Mouse (Mus musculus) forebrain, embryonic 16.5 days (tissue): ENCODE data around the gene Spsb4. TPM values are rescaled to one million over a fixed set of nuclear protein-coding genes. Genes with fewer than 3 reads are reported as not detected.

ENCODE experiments used
- ATAC-seq: fragments of 200-750 bp; cut with Nextera tagmentation; 2 replicates; pipeline ENCODE4 v1.8.0; 2017; ENCODE audit warnings: mild to moderate bottlenecking, moderate library complexity
- H3K27ac ChIP-seq: fragments of 300-500 bp; sonication (generic); 2 replicates; pipeline ENCODE4 v1.5.1; 2014; ENCODE audit warnings: low read length, control low read depth
- H3K27me3 ChIP-seq: fragments of 300-500 bp; sonication (generic); replicated peaks from 2 replicates; pipeline ENCODE4 v1.6.1; 2014; ENCODE audit warnings: low read length; ENCODE audit not compliant: control insufficient read depth, insufficient read depth
- H3K36me3 ChIP-seq: fragments of 300-500 bp; sonication (generic); 2 replicates; pipeline ENCODE4 v1.6.1; 2014; ENCODE audit not compliant: control insufficient read depth, insufficient read depth
- H3K4me1 ChIP-seq: fragments of 300-500 bp; sonication (generic); replicated peaks from 2 replicates; pipeline ENCODE4 v1.6.1; 2014; ENCODE audit warnings: low read length; ENCODE audit not compliant: control insufficient read depth, insufficient read depth
- H3K4me2 ChIP-seq: fragments of 300-500 bp; sonication (generic); 2 replicates; pipeline ENCODE4 v1.6.1; 2014; ENCODE audit warnings: mild to moderate bottlenecking, low read length, control low read depth
- H3K4me3 ChIP-seq: fragments of 300-500 bp; sonication (generic); replicated peaks from 2 replicates; pipeline ENCODE4 v1.5.1; 2014; ENCODE audit warnings: mild to moderate bottlenecking, low read length, control low read depth
- H3K9ac ChIP-seq: fragments of 300-500 bp; sonication (generic); replicated peaks from 2 replicates; pipeline ENCODE4 v1.6.1; 2014; ENCODE audit warnings: low read depth, low read length, control low read depth
- H3K9me3 ChIP-seq: fragments of 300-500 bp; sonication (generic); 2 replicates; pipeline ENCODE4 v1.6.1; 2016; ENCODE audit warnings: low read length; ENCODE audit not compliant: control insufficient read depth
- WGBS: fragments of 180-500 bp; shearing (Covaris S2); extraction: QIAGEN DNeasy Blood & Tissue Kit; methylation state at CpG from one replicate; pipeline ENCODE4 v1.1.7; 2014; 5-methylcytosine and 5-hydroxymethylcytosine counted together
- polyA plus RNA-seq: library from polyadenylated mRNA; unstranded; fragments of >200 nt; fragmentation: Nextera tagmentation; extraction: Ambion mirVana; gene quantifications from 2 replicates; pipeline ENCODE4 v1.2.1, GENCODE M21; 2015

Spsb4 gene
- polyA plus RNA-seq, 1 experiment from 2014 or later, result 20.9 TPM

DNA sequence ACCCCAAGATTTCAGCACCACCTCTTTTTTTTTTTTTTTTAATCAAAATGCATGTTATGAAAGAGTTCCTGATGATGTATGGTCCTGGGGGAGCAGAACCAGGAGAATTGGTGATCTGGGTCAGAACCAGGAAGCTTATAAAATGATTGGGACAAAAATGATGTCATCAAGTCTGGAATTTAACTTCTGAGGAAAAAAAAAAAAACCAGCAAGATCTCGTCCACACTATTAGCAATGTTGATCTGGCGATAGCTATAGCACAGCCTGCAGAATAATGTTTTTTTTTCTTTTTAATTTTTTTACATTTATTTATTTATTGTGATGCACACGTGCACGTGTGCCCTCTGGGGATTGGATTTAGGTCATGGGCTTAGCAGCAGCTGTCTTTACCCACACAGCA lies 27.6 kb upstream of the Spsb4 start:
- 92% methylated on average over 4 of the region's 4 CpGs for WGBS
- H3K9me3 ChIP-seq, result no peaks in the 10 kb centered on the region
- H3K4me2 ChIP-seq, result no peak overlapping the region
- no peak overlapping the region for H3K4me3 ChIP-seq
- H3K27ac ChIP-seq, result no peak overlapping the region
- no peak for ATAC-seq
- no peaks in the 10 kb centered on the region for H3K36me3 ChIP-seq
- no peak overlapping the region for H3K9ac ChIP-seq
- no peaks in the 10 kb centered on the region for H3K27me3 ChIP-seq
- peaks cover 4% of the 10 kb centered on the region for H3K4me1 ChIP-seq

DNA sequence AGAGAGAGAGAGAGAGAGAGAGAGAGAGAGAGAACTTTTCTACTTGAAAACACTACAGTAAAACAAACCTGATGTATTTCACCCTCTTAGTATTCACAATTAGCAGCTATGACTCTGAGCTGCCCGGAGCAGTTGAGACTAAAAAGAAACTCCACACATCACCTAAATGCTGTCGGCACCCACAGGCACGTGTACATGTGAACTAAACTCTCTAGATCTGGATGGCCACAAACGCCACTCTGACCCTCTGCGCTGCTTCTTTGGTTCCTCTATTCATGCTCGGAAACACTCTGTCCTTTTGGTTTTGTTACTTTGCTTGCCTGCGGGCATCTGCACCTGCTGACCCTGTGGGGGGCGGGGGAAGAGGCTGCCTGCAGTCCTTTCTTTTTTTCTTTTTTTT lies 23.0 kb upstream of the Spsb4 start:
- Histone ChIP-seq H3K9me3 (no peaks in the 10 kb centered on the region), H3K9ac (no peak overlapping the region), H3K4me1 (no peaks in the 10 kb centered on the region), H3K4me3 (no peak overlapping the region), H3K36me3 (no peaks in the 10 kb centered on the region), H3K27me3 (no peaks in the 10 kb centered on the region), H3K27ac (no peak overlapping the region), H3K4me2 (no peak overlapping the region)
- WGBS, result 64% methylated on average over 8 of the region's 8 CpGs
- no peak for ATAC-seq

DNA sequence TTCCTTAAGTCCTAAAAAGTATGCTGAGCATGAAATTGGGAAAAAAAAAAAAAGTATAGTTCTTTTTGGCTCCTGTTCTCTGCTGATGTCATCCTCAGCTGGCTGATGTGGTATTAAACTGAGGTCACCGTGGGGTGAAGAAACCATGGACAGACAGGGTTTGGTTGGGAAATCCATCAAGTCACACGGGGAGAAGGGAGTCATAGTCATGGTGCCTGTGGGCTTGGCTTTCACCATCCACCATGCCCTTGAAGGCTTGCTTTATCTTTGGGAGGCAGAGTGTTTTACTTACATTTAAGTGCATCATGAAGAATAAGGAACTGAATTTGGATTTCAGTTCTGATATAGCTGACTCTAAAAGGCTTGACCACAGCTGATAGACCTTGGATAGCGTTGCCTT lies 19.4 kb upstream of the Spsb4 start:
- no peaks in the 10 kb centered on the region for H3K9me3 ChIP-seq
- no peak overlapping the region for H3K4me3 ChIP-seq
- H3K27ac ChIP-seq, result no peak overlapping the region
- 90% methylated on average over 3 of the region's 3 CpGs for WGBS
- ATAC-seq, result no peak
- H3K36me3 ChIP-seq, result no peaks in the 10 kb centered on the region
- H3K9ac ChIP-seq, result no peak overlapping the region
- H3K27me3 ChIP-seq, result no peaks in the 10 kb centered on the region
- H3K4me1 ChIP-seq, result no peaks in the 10 kb centered on the region
- no peak overlapping the region for H3K4me2 ChIP-seq

DNA sequence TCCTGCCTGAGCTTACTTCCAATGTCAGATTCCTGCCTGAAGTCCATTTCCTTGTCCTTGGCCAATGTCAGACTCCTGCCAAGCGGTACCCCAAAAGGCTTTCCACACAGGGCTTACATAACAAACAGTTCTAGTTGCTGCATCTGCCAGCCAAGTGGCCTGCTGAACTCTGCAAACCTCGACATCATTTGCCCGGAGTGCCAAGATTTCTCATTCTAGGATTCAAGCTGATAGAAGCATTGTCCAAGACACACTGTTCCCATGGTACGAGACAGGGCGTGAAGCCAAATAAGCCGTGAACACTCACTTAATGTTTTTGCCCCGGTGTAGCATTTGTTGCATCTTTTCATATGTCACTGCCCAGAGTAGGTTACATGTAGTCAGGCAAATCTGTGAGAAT lies 18.0 kb upstream of the Spsb4 start:
- no peak for ATAC-seq
- WGBS, result 58% methylated on average over 7 of the region's 7 CpGs
- Histone ChIP-seq H3K9me3 (no peaks in the 10 kb centered on the region), H3K9ac (no peak overlapping the region), H3K4me3 (no peak overlapping the region), H3K27me3 (no peaks in the 10 kb centered on the region), H3K4me2 (no peak overlapping the region), H3K36me3 (no peaks in the 10 kb centered on the region), H3K4me1 (no peaks in the 10 kb centered on the region), H3K27ac (no peak overlapping the region)

DNA sequence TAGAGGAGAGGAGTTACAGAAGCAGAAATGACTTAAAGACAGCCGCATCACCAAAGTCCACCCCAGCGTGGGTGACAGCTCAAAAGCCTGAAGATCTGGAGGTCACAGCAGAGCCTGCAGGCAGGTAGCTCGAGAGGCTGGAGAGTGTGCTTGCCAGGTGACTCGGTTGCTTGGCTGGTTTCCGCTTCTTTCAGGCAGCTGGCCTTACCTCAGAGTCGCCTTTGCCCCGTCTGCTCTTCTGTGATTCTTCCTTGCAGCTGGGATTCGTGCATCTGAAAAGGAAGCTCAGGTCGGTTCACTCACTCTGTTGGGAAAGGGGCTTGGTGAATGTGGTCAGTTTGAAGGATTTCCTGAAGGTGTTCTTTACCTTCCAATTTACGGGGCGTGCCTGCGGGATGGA lies 8.7 kb upstream of the Spsb4 start:
- Histone ChIP-seq H3K9me3 (no peaks in the 10 kb centered on the region), H3K4me1 (no peaks in the 10 kb centered on the region), H3K4me2 (no peak overlapping the region), H3K4me3 (no peak overlapping the region), H3K27ac (no peak overlapping the region), H3K27me3 (no peaks in the 10 kb centered on the region), H3K36me3 (no peaks in the 10 kb centered on the region), H3K9ac (no peak overlapping the region)
- ATAC-seq, result no peak
- 79% methylated on average over 12 of the region's 12 CpGs for WGBS

DNA sequence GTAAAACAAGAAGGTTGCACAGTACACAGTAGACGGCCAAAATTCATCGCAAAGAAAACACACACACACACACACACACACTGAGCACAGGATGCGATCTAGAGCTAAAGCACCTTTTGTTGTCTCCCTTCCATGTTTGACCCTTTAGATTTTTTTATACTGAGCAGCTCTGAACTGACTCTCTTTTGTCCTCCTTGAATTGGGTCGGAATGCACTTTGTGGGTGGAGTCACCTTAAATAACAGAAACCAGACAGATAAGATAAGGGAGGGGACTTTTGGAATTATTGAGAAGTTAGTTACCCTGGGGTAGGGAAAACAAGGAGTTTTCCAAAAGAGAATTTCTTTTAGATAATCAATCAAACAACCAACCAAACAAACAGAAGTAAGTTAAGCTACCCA lies 7.4 kb upstream of the Spsb4 start:
- Histone ChIP-seq H3K9me3 (no peaks in the 10 kb centered on the region), H3K36me3 (no peaks in the 10 kb centered on the region), H3K9ac (no peak overlapping the region), H3K4me3 (no peak overlapping the region), H3K4me1 (no peaks in the 10 kb centered on the region), H3K27me3 (no peaks in the 10 kb centered on the region), H3K4me2 (no peak overlapping the region), H3K27ac (no peak overlapping the region)
- ATAC-seq, result no peak
- WGBS, result 93% methylated on average over 4 of the region's 4 CpGs

DNA sequence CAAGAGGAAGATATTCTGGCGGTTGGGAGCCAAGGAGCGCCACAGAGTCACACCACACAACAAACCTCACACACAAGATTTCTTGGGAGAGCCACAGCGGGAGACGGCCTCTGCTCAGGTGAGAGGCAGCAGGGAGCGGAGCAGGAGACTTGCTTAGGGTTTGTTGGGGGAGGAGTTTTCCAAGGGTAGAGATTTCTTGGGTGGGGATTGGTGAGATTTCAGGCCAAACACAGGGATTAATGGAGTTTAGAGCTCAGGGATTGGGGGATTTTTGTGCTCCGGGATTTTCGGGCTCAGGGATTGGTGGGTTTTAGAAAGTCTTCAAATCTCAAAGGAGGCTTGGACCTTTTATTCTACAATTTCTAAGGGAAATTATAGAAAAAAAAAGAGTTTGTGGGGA lies 5.8 kb upstream of the Spsb4 start:
- 78% methylated on average over 7 of the region's 7 CpGs for WGBS
- no peak overlapping the region for H3K9ac ChIP-seq
- no peaks in the 10 kb centered on the region for H3K36me3 ChIP-seq
- peaks cover 2% of the 10 kb centered on the region; the same call in 1 of the 2 replicates for H3K4me1 ChIP-seq
- no peaks in the 10 kb centered on the region for H3K27me3 ChIP-seq
- no peaks in the 10 kb centered on the region for H3K9me3 ChIP-seq
- no peak for ATAC-seq
- H3K4me2 ChIP-seq, result no peak overlapping the region
- H3K27ac ChIP-seq, result no peak overlapping the region
- H3K4me3 ChIP-seq, result no peak overlapping the region

DNA sequence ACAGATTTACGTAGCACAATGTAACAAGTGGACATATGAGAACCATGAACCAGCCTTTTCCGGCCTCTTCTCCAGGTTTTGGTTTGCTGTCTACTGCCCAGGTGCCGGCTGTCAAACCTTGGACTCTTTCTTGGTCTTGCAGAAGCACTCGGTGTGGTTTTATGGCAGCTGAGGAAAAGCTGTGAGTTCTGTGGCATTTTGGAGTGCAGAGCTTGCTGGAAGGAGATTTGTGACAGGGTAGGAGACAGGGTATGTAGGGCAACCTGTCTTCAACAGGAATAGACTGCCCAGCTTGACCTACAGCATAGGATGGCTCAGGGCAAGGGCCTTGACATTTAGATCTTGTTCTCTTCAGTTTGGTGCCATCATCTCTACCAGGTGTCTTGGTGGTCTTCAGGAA lies 4.3 kb upstream of the Spsb4 start:
- Histone ChIP-seq H3K4me3 (no peak overlapping the region), H3K4me2 (no peak overlapping the region), H3K9ac (no peak overlapping the region), H3K4me1 (peaks cover 8% of the 10 kb centered on the region), H3K27me3 (no peaks in the 10 kb centered on the region), H3K27ac (no peak overlapping the region), H3K9me3 (no peaks in the 10 kb centered on the region), H3K36me3 (no peaks in the 10 kb centered on the region)
- no peak for ATAC-seq
- WGBS, result 98% methylated on average over 4 of the region's 4 CpGs

DNA sequence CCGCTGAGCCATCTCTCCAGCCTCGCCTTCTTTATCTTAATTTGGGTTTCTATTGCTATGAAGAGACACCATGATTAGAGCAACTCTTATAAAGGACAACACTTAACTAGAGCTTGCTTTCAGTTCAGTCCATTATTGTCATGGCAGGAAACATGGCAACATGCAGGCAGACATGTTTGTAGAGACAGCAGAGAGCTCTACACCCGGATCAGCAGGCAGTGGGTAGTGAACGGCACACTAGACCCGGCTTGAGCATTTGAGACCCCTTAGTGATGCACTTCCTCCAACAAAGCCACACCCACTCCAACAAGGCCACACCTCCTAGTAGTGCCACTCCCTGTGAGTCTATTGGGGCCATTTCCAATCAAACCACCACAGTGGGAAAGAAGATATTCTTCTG lies 3.7 kb upstream of the Spsb4 start:
- Histone ChIP-seq H3K4me2 (no peak overlapping the region), H3K4me3 (no peak overlapping the region), H3K9me3 (no peaks in the 10 kb centered on the region), H3K36me3 (no peaks in the 10 kb centered on the region), H3K4me1 (peaks cover 12% of the 10 kb centered on the region), H3K27me3 (no peaks in the 10 kb centered on the region), H3K27ac (no peak overlapping the region), H3K9ac (no peak overlapping the region)
- no peak for ATAC-seq
- WGBS, result 88% methylated on average over 5 of the region's 5 CpGs

DNA sequence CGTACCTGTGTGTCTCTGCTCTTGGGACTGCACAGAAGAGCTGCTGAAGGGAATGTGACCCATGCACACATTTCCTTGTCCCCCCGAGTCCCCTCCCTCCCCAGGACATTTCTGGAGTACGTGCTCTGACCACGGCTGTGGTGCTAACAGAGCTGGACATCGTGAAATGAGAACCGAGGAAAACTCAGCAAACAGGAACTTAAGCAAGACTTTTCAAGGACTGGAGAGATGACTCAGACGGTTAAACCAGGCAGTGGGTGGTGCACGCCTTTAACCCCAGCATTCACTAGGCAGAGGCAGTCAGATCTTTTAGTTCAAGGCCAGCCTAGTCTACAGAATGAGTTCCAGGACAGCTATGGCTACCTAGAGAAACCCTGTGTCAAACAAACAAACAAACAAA lies 1.5 kb upstream of the Spsb4 start:
- no peaks in the 10 kb centered on the region for H3K36me3 ChIP-seq
- H3K9ac ChIP-seq, result no peak overlapping the region
- no peak for ATAC-seq
- H3K4me3 ChIP-seq, result no peak overlapping the region
- H3K9me3 ChIP-seq, result no peaks in the 10 kb centered on the region
- H3K4me1 ChIP-seq, result peaks cover 30% of the 10 kb centered on the region
- no peaks in the 10 kb centered on the region for H3K27me3 ChIP-seq
- WGBS, result 88% methylated on average over 8 of the region's 8 CpGs
- no peak overlapping the region for H3K27ac ChIP-seq
- H3K4me2 ChIP-seq, result no peak overlapping the region
